Mouse (Mus musculus) testis, adult 2 months (tissue): Measurements from ENCODE around the gene Kdm2a. TPM values are rescaled to one million over a fixed set of nuclear protein-coding genes. Genes with fewer than 3 reads are reported as not detected.

ENCODE experiments used
- H3K27ac ChIP-seq: fragments of 200-500 bp; 2 replicates; pipeline ENCODE4 v1.5.1; 2012; ENCODE audit warnings: low read depth, low read length; ENCODE audit not compliant: control insufficient read depth, insufficient read depth
- H3K27me3 ChIP-seq: fragments of 200-500 bp; 2 replicates; pipeline ENCODE4 v1.6.1; 2012; ENCODE audit warnings: mild to moderate bottlenecking, low read length, moderate library complexity; ENCODE audit not compliant: control insufficient read depth, insufficient read depth
- H3K36me3 ChIP-seq: fragments of 200-500 bp; 2 replicates; pipeline ENCODE4 v1.6.1; 2012; ENCODE audit warnings: mild to moderate bottlenecking, low read length; ENCODE audit not compliant: control insufficient read depth, insufficient read depth
- H3K4me1 ChIP-seq: fragments of 200-500 bp; 2 replicates; pipeline ENCODE4 v1.6.1; 2012; ENCODE audit warnings: low read length; ENCODE audit not compliant: control insufficient read depth, insufficient read depth
- H3K4me3 ChIP-seq: fragments of 200-500 bp; 2 replicates; pipeline ENCODE4 v1.5.1; 2012; ENCODE audit warnings: low read depth, mild to moderate bottlenecking, low read length, moderate library complexity, mixed read lengths; ENCODE audit not compliant: control insufficient read depth
- CTCF ChIP-seq: fragments of 200-500 bp; IDR thresholded peaks from 2 replicates; pipeline ENCODE4 v1.5.1; 2012; ENCODE audit warnings: low read depth, mild to moderate bottlenecking, inconsistent platforms, low read length, moderate library complexity; ENCODE audit not compliant: control insufficient read depth, insufficient read depth, insufficient replicate concordance
- POLR2A ChIP-seq: fragments of 200-500 bp; IDR thresholded peaks from 2 replicates; pipeline ENCODE4 v1.6.1; 2012; ENCODE audit warnings: low read depth, mild to moderate bottlenecking, inconsistent platforms, low read length, moderate library complexity; ENCODE audit not compliant: control insufficient read depth
- polyA plus RNA-seq: library from polyadenylated mRNA; depleted of rRNA; stranded (reverse); fragments of >200 nt; gene quantifications from 2 replicates; pipeline ENCODE4 v1.2.3, GENCODE M21; 2012; rRNA removed

The Kdm2a gene
- polyA plus RNA-seq, 1 experiment: 48.5 TPM

- no peaks in the 10 kb centered on the region; the same call in 1 of the 2 replicates for H3K36me3 ChIP-seq
- H3K4me1 ChIP-seq: peaks cover 17% of the 10 kb centered on the region
- no peak within 1 kb of the TSS for H3K27ac ChIP-seq
- TF ChIP-seq POLR2A (no peak), CTCF (no peak)
- no peaks in the 10 kb centered on the region for H3K27me3 ChIP-seq
- H3K4me3 ChIP-seq: peak within 1 kb of the TSS; percentile 77
Observed at GRCm38 (mm10) chr19:4268566-4269361, 129.3 kb downstream of the Kdm2a start, which contains the start of gene Ssh3. Gene Ssh3, minus strand, starts transcription at chr19:4269180.

GRCm38 (mm10) chr19:4265956-4266355 lies 132.1 kb downstream of the Kdm2a start:
- Histone ChIP-seq H3K27ac (no peak overlapping the region), H3K36me3 (no peaks in the 10 kb centered on the region; the same call in 1 of the 2 replicates), H3K4me1 (peaks cover 17% of the 10 kb centered on the region), H3K4me3 (no peak overlapping the region), H3K27me3 (no peaks in the 10 kb centered on the region)
- TF ChIP-seq CTCF (no peak), POLR2A (no peak)

Other genes starting within 250 kb of the Kdm2a start
- 87.3 and 97.2 TPM in 2 replicates for gene Coro1b, start 249.7 kb downstream of the Kdm2a start, polyA plus RNA-seq
- 0.65 and 1.0 TPM in 2 replicates for gene Ptprcap, start 244.7 kb downstream of the Kdm2a start, polyA plus RNA-seq
- gene Rps6kb2, start 234.9 kb downstream of the Kdm2a start, polyA plus RNA-seq: 10.9 and 11.1 TPM in 2 replicates
- 2.5 and 2.7 TPM in 2 replicates for gene Carns1, start 222.8 kb downstream of the Kdm2a start, polyA plus RNA-seq
- gene Tbc1d10c, start 207.0 kb downstream of the Kdm2a start, polyA plus RNA-seq: 0.98 and 1.3 TPM in 2 replicates
- 48.8 and 49.8 TPM in 2 replicates for gene Ppp1ca, start 206.2 kb downstream of the Kdm2a start, polyA plus RNA-seq
- gene Rad9a, start 196.6 kb downstream of the Kdm2a start, polyA plus RNA-seq: 9.0 and 9.2 TPM in 2 replicates
- 2.0 and 3.1 TPM in 2 replicates for gene Clcf1, start 184.0 kb downstream of the Kdm2a start, polyA plus RNA-seq
- 1.2 and 3.0 TPM in 2 replicates for gene AC109138.7, start 183.9 kb downstream of the Kdm2a start, polyA plus RNA-seq
- gene Pold4, start 166.4 kb downstream of the Kdm2a start, polyA plus RNA-seq: 16.3 and 19.4 TPM in 2 replicates
- 6.3 and 7.1 TPM in 2 replicates for gene Ssh3, start 129.1 kb downstream of the Kdm2a start, polyA plus RNA-seq
- gene Ankrd13d, start 115.1 kb downstream of the Kdm2a start, polyA plus RNA-seq: 4.3 and 6.1 TPM in 2 replicates
- gene Grk2, start 92.1 kb downstream of the Kdm2a start, polyA plus RNA-seq: 10.7 and 12.0 TPM in 2 replicates
- gene Rhod, start 41.1 kb upstream of the Kdm2a start, polyA plus RNA-seq: 8.9 and 9.3 TPM in 2 replicates
- 0.79 and 1.6 TPM in 2 replicates for gene Syt12, start 79.2 kb upstream of the Kdm2a start, polyA plus RNA-seq
- gene 2010003K11Rik, start 100.3 kb upstream of the Kdm2a start, polyA plus RNA-seq: 0.94 and 0.95 TPM in 2 replicates
- gene Pcx, start 112.2 kb upstream of the Kdm2a start, polyA plus RNA-seq: 14.3 and 15.2 TPM in 2 replicates
- gene Lrfn4, start 217.4 kb upstream of the Kdm2a start, polyA plus RNA-seq: 1.7 and 1.9 TPM in 2 replicates
- gene Rce1, start 227.4 kb upstream of the Kdm2a start, polyA plus RNA-seq: 41.2 and 43.7 TPM in 2 replicates